Mouse (Mus musculus): Measurements from ENCODE around the gene Ccdc59.

Ccdc59 gene

GRCm38 (mm10) chr10:105840928-105841888 is at the start of gene Ccdc59, which contains the start of gene Mettl25:
Ccdc59 (plus strand) TSS chr10:105841067.
Mettl25 (minus strand) TSS chr10:105841380.
- peak; percentile 94 to 96 for DNase-seq (ENCODE audit: low spot score in 2 of 2)

DNA sequence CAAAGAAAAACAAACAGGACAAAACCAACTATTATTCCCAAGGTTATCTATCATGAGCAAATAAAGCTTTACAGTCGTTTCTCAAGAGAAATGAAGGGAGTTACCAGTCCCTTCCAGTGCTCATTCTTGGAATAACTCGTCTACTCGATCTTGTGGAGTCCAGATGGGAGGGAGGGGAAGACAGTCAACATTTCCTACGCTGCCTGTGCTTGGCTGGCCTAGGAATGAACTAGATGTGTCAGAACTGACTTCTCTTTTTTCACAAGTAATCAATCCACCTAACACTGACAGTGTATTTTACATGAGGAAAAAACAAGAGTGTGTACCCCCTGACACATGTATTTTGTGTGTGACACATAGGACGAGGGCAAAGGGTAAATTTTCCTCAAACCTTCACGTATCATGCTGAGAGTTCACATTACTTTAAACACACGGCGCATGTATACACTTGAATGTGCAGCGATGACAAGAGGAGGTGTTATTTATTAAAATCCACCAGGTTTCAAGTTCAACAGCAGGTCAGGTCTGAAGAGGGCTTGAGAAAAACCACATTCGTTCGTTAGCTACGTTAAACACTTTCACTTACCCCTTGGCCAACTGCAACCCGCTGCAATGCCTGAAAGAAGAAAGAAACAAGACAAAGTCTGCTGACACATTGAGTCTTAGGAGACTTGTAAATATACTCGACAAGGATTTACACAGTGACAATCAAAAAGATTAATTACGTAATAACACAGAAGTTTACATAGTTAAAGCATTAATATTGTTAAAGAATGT is 46.9 kb upstream of the Ccdc59 start:
- DNase-seq (ENCODE audit: low spot score in 2 of 2), result no peak

DNA sequence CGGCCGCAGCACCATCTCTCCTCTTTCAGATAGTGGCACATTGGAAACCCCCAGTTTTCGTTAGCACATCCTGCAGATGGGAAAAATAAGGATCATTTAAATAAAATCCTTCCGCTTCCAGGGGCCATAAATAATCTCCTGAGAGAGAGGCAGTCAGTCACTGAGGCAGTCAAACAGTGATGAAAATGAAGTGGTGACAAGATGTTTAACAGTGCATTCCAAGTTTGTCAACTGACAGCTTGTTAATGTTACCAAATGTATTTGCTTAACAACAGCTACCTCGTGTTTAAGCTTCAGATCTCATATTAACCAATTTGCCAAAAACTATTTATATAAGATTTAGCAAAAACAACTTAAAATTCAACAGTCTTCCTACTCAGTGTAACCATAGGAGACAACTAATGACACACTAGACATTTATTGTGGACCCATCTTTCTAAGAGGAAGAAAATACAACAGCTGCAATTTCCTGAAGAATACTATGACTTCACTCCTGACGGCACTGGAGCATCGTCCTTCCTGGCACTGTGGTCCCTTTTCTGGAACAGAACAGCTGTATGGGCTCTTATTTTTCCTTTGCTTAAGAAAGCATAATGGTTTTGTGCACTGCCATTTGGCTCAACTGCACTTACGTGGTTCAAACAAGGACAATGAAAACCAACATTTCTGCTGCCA is 43.5 kb upstream of the Ccdc59 start:
- DNase-seq (ENCODE audit: low spot score in 2 of 2), result no peak

DNA sequence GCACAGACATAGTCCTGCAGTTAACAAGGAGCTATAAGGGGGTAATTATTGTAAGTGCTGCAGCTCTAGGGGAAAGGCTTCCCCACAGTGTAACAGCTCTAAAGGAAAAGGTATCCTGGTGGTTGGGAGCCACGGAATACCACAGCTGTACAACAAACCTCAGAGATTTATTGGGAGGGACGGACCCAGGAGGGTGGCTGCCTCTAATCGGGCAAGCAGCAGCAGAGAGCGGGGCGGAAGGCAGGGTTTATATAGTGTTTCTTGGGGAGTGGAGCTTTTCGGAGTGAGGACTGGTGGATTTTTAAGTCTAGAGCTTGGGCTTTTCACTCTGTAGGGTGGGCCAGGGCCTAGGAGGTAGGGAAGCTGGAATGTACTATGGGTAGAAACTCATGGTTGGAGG is 39.7 kb upstream of the Ccdc59 start:
- DNase-seq (ENCODE audit: low spot score in 2 of 2), result no peak

GRCm38 (mm10) chr10:105802132-105802531 is 38.7 kb upstream of the Ccdc59 start:
- DNase-seq (ENCODE audit: low spot score in 2 of 2), result no peak

- no peak for DNase-seq (ENCODE audit: low spot score in 2 of 2)
These were observed 37.4 kb upstream of the Ccdc59 start for GRCm38 (mm10) chr10:105803461-105803860.

DNA sequence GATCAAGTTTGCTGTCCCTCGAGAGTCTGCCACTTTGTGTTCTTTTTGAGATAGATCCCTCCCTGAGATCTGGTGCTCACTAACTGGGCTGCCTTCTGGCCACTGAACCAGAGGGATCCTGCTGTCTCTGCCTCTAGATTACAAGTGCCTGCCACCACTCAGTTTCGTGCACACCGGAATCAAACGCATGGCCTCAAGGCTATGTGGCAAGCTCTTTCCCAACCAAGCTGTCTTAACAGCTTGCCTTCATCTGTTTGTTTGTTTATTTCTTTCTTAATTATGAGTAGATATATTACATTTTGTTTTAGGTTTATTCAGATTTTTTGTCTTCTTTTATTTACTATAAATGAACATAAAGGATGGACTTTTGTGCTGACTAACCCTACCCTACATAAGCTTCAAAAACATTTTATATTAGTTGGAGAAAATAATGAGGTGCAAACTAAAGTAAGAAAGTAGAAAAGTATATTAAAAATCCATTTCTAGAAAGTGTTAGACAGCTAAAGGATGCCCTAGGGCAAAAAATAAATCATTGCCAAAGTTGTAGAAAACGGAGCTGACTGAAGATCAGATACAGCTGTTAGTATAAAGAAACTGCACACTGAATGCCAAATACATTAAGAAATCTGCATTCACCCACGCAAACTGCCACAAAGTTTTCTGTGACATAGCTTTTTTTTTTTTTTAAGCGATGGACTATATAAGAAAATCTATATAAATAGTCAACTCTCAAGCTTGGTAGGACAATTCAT is 34.4 kb upstream of the Ccdc59 start:
- DNase-seq (ENCODE audit: low spot score in 2 of 2), result no peak

DNA sequence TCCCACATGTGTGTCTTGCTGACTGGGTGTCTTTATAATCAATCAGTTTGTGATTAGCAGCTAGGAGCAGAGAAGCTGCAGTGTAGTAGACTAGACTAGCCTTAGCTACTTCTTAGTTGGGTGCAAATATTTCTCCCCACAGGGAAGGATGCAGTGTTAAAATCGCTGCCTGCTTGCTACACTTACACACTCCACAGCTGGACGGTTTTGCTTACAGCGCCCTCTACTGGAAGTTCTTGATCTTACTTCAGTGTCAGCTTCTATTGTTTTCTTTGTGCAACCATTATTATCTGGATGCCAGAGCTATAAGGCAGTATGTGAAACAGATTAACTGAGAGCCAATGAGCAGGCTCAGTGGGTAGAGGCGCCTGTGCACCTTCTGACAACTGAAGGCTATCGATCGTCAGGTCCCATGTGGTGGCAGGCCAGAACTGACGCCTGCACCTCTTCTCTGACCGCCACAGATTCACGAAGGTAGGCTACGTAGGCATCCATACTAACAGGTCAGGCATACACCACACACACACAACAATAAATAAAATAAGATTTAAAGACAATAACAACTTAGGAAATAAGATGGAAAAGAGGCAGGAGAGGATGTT is 6.1 kb upstream of the Ccdc59 start:
- DNase-seq (ENCODE audit: low spot score in 2 of 2), result peak; percentile 9 to 33

DNA sequence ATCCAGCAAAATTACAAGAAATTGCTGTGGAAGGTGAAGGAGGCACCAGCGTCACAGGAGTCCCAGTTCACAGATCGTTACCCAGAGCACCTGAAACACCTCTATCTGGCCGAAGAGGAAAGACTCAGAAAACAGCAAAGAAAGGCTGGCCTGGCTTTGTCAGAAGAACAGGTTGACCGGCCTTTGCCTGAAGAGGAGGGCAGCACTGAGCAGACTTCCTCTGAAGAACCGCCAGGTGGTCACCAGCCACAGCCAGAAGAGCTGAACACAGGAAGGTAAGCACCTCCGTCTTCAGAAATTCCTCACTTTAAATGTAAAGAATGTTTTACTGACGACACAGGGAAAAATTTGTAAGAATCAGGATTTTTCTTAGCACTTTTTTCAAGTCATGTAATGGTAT is 1.7 kb downstream of the Ccdc59 start:
- no peak for DNase-seq (ENCODE audit: low spot score in 2 of 2)

DNA sequence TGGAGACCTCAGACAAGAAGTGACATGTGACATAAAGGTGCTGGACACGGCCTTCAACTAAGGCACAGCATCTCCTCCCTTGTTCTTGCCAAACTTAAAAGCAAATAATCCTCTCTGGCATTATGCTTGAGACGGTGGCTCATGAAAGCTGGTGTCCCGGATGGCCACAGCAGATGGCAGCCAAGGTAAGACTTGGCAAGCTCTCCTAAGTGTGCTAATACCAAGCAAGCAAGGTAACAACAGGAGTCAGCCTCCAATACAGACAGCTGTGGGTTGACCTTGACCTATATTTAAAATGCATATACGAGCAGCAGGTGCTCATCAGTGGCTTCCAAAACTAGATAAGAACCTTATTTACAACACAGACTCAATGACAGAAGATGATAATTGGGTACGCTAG is 9.4 kb downstream of the Ccdc59 start:
- no peak for DNase-seq (ENCODE audit: low spot score in 2 of 2)

DNA sequence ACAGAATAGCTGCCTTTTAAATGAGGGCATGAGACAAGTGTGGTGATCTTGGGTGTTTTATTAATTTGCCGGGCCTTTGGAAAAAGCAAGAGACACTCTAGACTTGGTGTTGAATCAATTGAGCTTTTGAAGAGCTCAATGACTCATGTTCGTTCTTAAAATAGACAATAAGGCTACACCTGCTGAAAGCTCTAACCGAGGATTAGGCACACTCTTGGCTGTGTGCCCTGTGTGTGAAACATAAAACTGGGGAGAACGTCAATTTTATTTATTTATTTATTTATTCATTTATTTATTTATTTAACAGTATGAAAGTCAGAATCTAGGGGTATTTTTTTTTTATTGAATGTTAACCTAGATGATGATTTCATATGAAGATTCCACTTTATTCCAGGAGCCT is 10.3 kb downstream of the Ccdc59 start:
- DNase-seq (ENCODE audit: low spot score in 2 of 2), result no peak

DNA sequence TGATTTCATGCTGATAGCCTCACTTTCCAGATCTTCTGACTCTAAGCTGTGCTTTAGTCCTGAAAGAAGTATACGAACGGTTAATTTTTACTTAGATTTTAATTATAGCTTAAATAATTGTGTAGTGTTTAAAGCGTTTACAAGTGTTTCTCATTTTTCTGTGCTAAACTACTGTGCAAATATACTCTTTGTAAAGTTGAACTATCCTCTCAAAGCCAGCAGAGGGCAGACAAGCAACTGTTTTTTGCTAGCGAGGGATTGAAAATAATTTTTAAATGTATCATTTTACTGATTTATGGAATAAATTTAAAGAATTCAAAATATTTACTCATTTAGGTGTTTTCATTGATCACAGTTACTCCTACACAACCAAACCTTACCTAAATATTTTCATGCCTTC is 26.4 kb downstream of the Ccdc59 start:
- no peak for DNase-seq (ENCODE audit: low spot score in 2 of 2)

All from natural killer cell, adult 2 months (primary cell).